Mouse (Mus musculus): ENCODE results near the gene Gm17482. TPM values are rescaled to one million over a fixed set of nuclear protein-coding genes. Genes with fewer than 3 reads are reported as not detected.

The Gm17482 gene
- polyA plus RNA-seq, 1 experiment, result not detected

DNA sequence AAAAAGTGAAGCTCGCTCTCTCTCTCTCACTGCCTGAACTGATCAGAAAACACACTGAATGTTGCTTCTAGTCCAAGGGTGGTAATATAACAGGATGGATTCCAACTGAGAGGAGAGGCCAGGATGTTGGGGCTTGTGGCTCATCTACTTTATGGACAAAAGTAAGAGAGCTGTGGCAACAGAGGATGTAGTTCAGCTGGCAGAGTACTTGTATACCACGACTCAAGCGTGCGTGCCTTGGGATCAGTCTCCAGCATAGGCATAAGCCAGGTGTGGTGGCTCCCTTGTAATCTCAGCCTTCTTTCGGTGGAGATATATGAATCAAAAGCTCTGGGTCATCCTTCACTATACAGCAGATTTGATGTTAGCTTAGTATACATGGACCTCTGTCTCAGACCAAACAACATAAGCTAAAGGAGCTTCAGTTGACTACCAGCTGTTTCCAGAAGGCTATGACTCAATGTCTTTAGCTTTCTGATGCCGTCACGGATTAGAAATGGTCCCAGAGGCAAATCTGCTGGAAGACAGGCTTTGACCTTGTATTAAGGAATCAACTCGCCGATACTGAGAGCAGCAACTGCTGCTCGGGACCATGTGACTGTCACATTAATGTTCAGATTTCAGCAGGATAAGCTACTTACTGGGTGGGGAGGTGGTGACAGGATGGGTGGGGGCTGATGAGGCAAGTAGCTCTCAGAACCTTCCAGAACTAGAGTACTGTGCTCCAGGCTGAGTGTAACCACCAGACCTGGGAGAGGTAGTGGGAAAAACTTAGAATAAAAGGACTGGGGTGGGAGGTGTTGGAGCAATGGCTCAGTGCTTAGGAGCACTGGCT, 41.6 kb downstream of the Gm17482 start:
- TF ChIP-seq CTCF (IDR thresholded peaks at IDR 0.05; ENCODE audit: extremely low read depth, insufficient read depth, low read length) (no peak), POLR2A (IDR thresholded peaks at IDR 0.05; ENCODE audit: extremely low read depth, insufficient read depth, low read length) (no peak)
- Histone ChIP-seq H3K27ac (ENCODE audit: insufficient read depth, low read length) (no peak overlapping the region), H3K4me1 (ENCODE audit: control insufficient read depth, insufficient read depth, low read length) (peaks cover 2% of the 10 kb centered on the region; the same call in 1 of the 2 replicates), H3K4me3 (ENCODE audit: insufficient read depth, low read length) (no peak overlapping the region)

DNA sequence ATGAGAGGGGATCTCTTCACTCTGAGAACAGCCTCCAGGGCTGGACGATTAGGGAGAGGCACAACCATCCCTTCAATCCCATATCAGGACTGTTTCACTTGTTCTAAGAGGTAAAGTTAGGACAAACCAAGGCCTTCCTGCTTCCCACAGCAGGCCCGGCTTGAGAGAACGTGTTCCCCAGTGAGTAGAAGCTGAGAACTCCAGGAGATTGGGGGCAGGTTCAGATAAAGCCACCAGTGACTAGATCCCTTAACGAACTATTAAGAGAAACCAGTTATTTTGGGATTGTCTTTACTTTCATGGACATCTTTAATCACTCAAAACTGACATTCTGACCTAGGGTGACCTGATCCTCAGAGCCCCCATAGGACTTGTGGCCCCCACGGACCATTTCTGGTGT, 42.4 kb downstream of the Gm17482 start:
- TF ChIP-seq POLR2A (IDR thresholded peaks at IDR 0.05; ENCODE audit: extremely low read depth, insufficient read depth, low read length) (no peak), CTCF (IDR thresholded peaks at IDR 0.05; ENCODE audit: extremely low read depth, insufficient read depth, low read length) (no peak)
- peaks cover 2% of the 10 kb centered on the region; the same call in 1 of the 2 replicates for H3K4me1 ChIP-seq (ENCODE audit: control insufficient read depth, insufficient read depth, low read length)
- no peak overlapping the region for H3K4me3 ChIP-seq (ENCODE audit: insufficient read depth, low read length)
- H3K27ac ChIP-seq (ENCODE audit: insufficient read depth, low read length), result no peak overlapping the region

DNA sequence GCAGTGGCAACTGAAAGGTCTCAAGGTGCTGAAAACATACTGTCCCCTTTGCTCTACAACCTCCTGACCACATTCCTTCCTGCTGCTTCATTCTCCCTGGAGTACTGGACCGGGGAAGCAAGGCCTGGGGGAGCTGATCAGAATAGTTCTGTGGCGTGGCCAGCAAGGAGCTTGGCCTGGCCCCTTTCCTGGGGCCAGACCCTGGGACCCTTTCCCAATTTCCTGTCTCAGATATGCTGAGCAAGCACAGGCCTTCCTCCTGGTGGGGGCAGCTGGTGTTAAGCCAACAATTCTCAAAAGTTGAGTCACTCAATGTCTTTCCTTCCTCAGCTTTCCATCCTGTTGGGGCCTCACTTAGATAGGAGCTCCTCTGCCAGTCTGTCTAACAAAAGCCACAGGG, 42.9 kb downstream of the Gm17482 start:
- Histone ChIP-seq H3K4me1 (ENCODE audit: control insufficient read depth, insufficient read depth, low read length) (peaks cover 2% of the 10 kb centered on the region; the same call in 1 of the 2 replicates), H3K27ac (ENCODE audit: insufficient read depth, low read length) (no peak overlapping the region), H3K4me3 (ENCODE audit: insufficient read depth, low read length) (no peak overlapping the region)
- TF ChIP-seq CTCF (IDR thresholded peaks at IDR 0.05; ENCODE audit: extremely low read depth, insufficient read depth, low read length), result no peak
- TF ChIP-seq POLR2A (IDR thresholded peaks at IDR 0.05; ENCODE audit: extremely low read depth, insufficient read depth, low read length), result no peak

DNA sequence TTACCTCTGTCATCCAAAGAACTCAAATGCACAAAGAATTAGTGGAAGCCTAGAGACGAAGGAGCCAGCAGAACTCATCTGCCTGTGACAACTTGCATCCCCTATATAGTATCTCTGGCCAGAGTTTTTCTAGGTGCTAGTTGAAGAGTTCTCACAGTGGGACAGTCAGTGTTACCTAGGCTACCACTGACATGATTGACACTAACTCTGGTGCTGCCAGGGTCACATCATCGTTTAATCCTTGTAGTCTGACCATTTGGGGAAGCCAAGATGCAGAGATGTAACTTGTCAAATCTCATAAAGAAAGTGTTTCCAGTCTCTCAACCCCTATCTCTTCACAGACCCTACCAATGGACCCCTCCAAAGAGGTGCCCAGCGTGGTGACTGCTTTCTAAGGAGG, 44.2 kb downstream of the Gm17482 start:
- H3K4me3 ChIP-seq (ENCODE audit: insufficient read depth, low read length), result no peak overlapping the region
- H3K27ac ChIP-seq (ENCODE audit: insufficient read depth, low read length), result no peak overlapping the region
- no peak for TF ChIP-seq POLR2A (IDR thresholded peaks at IDR 0.05; ENCODE audit: extremely low read depth, insufficient read depth, low read length)
- no peak for TF ChIP-seq CTCF (IDR thresholded peaks at IDR 0.05; ENCODE audit: extremely low read depth, insufficient read depth, low read length)
- H3K4me1 ChIP-seq (ENCODE audit: control insufficient read depth, insufficient read depth, low read length), result peaks cover 2% of the 10 kb centered on the region; the same call in 1 of the 2 replicates

DNA sequence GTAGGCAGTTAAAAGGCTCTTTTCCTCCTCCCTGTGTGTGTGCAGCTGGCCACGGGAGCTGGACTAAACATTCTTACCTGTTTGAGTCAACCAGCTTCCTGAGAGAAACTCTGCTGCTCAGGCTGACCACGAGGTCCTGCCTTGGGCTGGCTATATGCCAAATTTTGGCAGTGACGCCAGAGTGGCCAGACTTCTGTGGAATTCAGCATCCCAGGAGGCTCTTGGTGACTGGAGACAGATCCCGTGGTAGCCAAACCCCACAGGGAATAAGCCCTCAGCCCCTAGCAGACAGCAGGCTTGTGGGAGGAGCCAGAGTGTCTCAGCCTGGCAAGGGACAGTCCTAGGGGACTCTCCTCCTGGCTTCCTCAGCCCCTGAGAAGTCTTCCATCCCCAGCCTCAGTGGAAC, 44.7 kb downstream of the Gm17482 start:
- no peak overlapping the region for H3K27ac ChIP-seq (ENCODE audit: insufficient read depth, low read length)
- no peak for TF ChIP-seq POLR2A (IDR thresholded peaks at IDR 0.05; ENCODE audit: extremely low read depth, insufficient read depth, low read length)
- no peak for TF ChIP-seq CTCF (IDR thresholded peaks at IDR 0.05; ENCODE audit: extremely low read depth, insufficient read depth, low read length)
- H3K4me3 ChIP-seq (ENCODE audit: insufficient read depth, low read length), result no peak overlapping the region
- peaks cover 2% of the 10 kb centered on the region; the same call in 1 of the 2 replicates for H3K4me1 ChIP-seq (ENCODE audit: control insufficient read depth, insufficient read depth, low read length)

DNA sequence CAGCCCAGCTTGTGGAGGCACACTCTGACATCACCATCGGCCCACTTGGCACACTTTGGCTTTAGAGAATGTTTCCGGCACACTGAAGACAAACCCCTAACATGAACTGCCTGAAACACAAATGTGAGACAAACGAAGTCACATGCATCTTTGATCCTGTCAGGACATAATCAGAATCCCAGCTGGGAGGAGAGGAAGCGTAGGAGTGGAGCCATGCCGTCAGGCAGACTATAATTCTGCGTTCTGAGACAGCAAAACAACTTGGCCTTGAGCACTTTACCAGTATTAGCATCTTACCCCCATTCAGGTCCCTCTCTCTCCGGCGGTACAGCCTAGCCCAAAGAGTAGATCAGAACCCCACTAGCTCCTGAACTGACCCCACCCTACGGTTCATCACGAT, 46.2 kb downstream of the Gm17482 start:
- peaks cover 2% of the 10 kb centered on the region; the same call in 1 of the 2 replicates for H3K4me1 ChIP-seq (ENCODE audit: control insufficient read depth, insufficient read depth, low read length)
- H3K27ac ChIP-seq (ENCODE audit: insufficient read depth, low read length), result no peak overlapping the region
- no peak for TF ChIP-seq CTCF (IDR thresholded peaks at IDR 0.05; ENCODE audit: extremely low read depth, insufficient read depth, low read length)
- no peak overlapping the region for H3K4me3 ChIP-seq (ENCODE audit: insufficient read depth, low read length)

DNA sequence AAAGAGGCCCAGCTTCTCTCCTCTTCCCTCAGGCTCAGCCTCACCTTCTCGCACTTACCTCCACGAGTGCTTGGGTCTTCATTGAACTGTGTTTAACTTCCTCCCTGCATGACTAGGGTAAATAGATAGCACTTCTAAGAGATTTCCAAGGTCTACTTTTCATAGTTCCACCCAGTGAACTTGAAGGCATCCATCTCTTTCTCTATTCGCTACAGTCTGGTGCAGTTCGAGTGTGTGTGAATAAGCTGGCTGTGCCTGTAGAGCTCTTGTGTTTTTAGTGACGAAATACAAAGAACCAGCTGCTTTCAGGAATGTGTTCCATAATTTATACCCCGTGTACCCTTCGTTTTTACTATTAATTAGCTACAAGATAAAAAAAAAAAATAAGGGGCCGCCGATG, 47.6 kb downstream of the Gm17482 start:
- Histone ChIP-seq H3K4me3 (ENCODE audit: insufficient read depth, low read length) (no peak overlapping the region), H3K27ac (ENCODE audit: insufficient read depth, low read length) (no peak overlapping the region), H3K4me1 (ENCODE audit: control insufficient read depth, insufficient read depth, low read length) (peaks cover 2% of the 10 kb centered on the region; the same call in 1 of the 2 replicates)
- TF ChIP-seq POLR2A (IDR thresholded peaks at IDR 0.05; ENCODE audit: extremely low read depth, insufficient read depth, low read length) (no peak), CTCF (IDR thresholded peaks at IDR 0.05; ENCODE audit: extremely low read depth, insufficient read depth, low read length) (no peak)

DNA sequence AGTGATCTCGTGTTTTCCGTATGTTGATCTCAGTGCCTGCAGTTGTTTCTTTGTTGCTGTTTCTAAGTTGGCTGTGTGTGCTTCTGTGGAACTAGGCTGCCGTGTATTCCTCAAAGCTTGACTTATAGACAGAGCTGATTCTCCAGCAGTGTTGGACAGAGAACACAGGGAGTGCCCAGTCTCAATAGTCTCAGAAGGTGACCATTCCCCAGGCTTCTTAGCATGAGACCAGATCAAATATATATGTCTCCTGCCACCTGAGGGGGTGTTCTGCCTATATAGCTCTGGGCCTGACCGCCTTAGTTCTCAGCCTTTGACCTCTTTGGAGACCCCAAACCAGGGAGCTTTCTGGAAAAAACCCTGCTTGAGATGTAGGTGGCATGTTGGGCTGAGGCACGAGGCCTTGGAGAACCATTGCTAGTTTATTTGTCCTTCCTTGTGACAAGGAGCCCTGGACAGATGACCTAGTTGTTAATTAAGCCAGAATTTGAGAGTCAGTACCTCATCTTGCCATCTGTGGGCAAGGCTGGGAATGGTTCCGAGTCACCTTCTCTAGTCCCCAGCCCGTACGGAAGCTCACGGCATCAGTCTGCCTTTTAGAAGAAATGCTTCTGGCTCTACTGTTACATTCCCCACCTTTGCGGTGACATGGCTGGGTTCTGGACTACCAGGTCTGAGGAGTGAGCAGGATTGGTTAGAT, 48.1 kb downstream of the Gm17482 start:
- H3K4me1 ChIP-seq (ENCODE audit: control insufficient read depth, insufficient read depth, low read length), result peaks cover 2% of the 10 kb centered on the region; the same call in 1 of the 2 replicates
- TF ChIP-seq POLR2A (IDR thresholded peaks at IDR 0.05; ENCODE audit: extremely low read depth, insufficient read depth, low read length) (no peak), CTCF (IDR thresholded peaks at IDR 0.05; ENCODE audit: extremely low read depth, insufficient read depth, low read length) (no peak)
- no peak overlapping the region for H3K4me3 ChIP-seq (ENCODE audit: insufficient read depth, low read length)
- no peak overlapping the region for H3K27ac ChIP-seq (ENCODE audit: insufficient read depth, low read length)

DNA sequence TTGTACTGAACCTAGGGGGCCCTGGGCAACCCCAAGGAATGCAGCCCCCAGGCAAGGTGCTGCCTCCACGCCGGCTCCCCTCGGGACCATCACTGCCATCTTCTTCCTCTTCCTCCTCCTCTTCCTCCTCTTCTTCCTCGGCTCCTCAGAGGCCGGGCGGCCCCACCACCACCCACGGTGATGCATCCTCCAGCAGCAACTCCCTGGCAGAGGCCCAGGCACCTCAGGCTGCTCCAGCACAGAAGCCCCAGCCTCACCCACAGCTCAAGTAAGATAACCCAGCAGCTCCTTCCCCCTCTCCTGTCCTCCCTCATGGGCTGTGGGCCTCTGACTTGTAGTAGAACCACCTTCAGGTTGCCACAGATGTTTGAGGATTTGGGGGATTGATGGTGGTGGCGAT, 50.9 kb downstream of the Gm17482 start:
- Histone ChIP-seq H3K27ac (ENCODE audit: insufficient read depth, low read length) (no peak overlapping the region), H3K4me1 (ENCODE audit: control insufficient read depth, insufficient read depth, low read length) (peaks cover 2% of the 10 kb centered on the region; the same call in 1 of the 2 replicates), H3K4me3 (ENCODE audit: insufficient read depth, low read length) (no peak overlapping the region)
- TF ChIP-seq POLR2A (IDR thresholded peaks at IDR 0.05; ENCODE audit: extremely low read depth, insufficient read depth, low read length), result no peak
- no peak for TF ChIP-seq CTCF (IDR thresholded peaks at IDR 0.05; ENCODE audit: extremely low read depth, insufficient read depth, low read length)

Data from cortical plate, adult 2 months (tissue).